Mouse (Mus musculus) midbrain, embryonic 15.5 days (tissue): ENCODE data around the gene Slc22a7. TPM values are rescaled to one million over a fixed set of nuclear protein-coding genes. Genes with fewer than 3 reads are reported as not detected.

Source experiments
- ATAC-seq: fragments of 200-750 bp; cut with Nextera tagmentation; replicated peaks from 2 replicates; pipeline ENCODE4 v1.8.0; 2017; ENCODE audit warnings: moderate TSS enrichment
- H3K27ac ChIP-seq: fragments of 300-500 bp; sonication (generic); 2 replicates; pipeline ENCODE4 v1.5.1; 2015; ENCODE audit warnings: mild to moderate bottlenecking, inconsistent platforms
- H3K27me3 ChIP-seq: fragments of 300-500 bp; sonication (generic); replicated peaks from 2 replicates; pipeline ENCODE4 v1.6.1; 2015; ENCODE audit warnings: inconsistent platforms
- H3K36me3 ChIP-seq: fragments of 300-500 bp; sonication (generic); replicated peaks from 2 replicates; pipeline ENCODE4 v1.6.1; 2015; ENCODE audit warnings: inconsistent platforms
- H3K4me1 ChIP-seq: fragments of 300-500 bp; sonication (generic); 2 replicates; pipeline ENCODE4 v1.6.1; 2015; ENCODE audit warnings: inconsistent platforms
- H3K4me2 ChIP-seq: fragments of 300-500 bp; sonication (generic); 2 replicates; pipeline ENCODE4 v1.6.1; 2015; ENCODE audit warnings: inconsistent platforms, mild to moderate bottlenecking, moderate library complexity
- H3K4me3 ChIP-seq: fragments of 300-500 bp; sonication (generic); 2 replicates; pipeline ENCODE4 v1.5.1; 2015; ENCODE audit warnings: mild to moderate bottlenecking, inconsistent platforms
- H3K9ac ChIP-seq: fragments of 300-500 bp; sonication (generic); 2 replicates; pipeline ENCODE4 v1.6.1; 2015; ENCODE audit warnings: mild to moderate bottlenecking, inconsistent platforms
- H3K9me3 ChIP-seq: fragments of 300-500 bp; sonication (generic); 2 replicates; pipeline ENCODE4 v1.6.1; 2016; ENCODE audit warnings: inconsistent platforms
- WGBS: fragments of 180-500 bp; shearing (Covaris S2); methylation state at CpG from one replicate; pipeline ENCODE4 v1.1.7; 2015; ENCODE audit warnings: mixed read lengths; 5-methylcytosine and 5-hydroxymethylcytosine counted together
- polyA plus RNA-seq: library from polyadenylated mRNA; unstranded; fragments of >200 nt; fragmentation: Nextera tagmentation; extraction: Ambion mirVana; gene quantifications from 2 replicates; pipeline ENCODE4 v1.2.1, GENCODE M21; 2015

Gene Slc22a7
- polyA plus RNA-seq, 1 experiment from 2014 or later, result not detected

- WGBS, result 11% methylated on average over 18 of the region's 18 CpGs
- Histone ChIP-seq H3K4me2 (peak within 1 kb of the TSS; percentile 32; the same call in 1 of the 2 replicates), H3K9me3 (no peaks in the 10 kb centered on the region), H3K9ac (no peak within 1 kb of the TSS), H3K27me3 (no peaks in the 10 kb centered on the region), H3K27ac (no peak within 1 kb of the TSS), H3K4me1 (0 out of 2 replicates have a peak, but pooled peaks cover 3% of the 10 kb centered on the region), H3K36me3 (0 out of 2 replicates have a peak, but pooled peaks cover 2% of the 10 kb centered on the region), H3K4me3 (no peak within 1 kb of the TSS)
- ATAC-seq, result no peak
Observed at GRCm38 (mm10) chr17:46428761-46429414, 9.4 kb downstream of the Slc22a7 start, which contains the start of gene Crip3. Gene Crip3 (plus strand): TSS chr17:46428926.

- Histone ChIP-seq H3K27ac (no peak overlapping the region), H3K9me3 (no peaks in the 10 kb centered on the region), H3K4me3 (no peak overlapping the region), H3K4me1 (no peaks in the 10 kb centered on the region), H3K9ac (no peak overlapping the region), H3K4me2 (no peak overlapping the region), H3K36me3 (0 out of 2 replicates have a peak, but pooled peaks cover 2% of the 10 kb centered on the region), H3K27me3 (no peaks in the 10 kb centered on the region)
- no peak for ATAC-seq
Observed at GRCm38 (mm10) chr17:46426496-46426895, 11.8 kb downstream of the Slc22a7 start.

DNA sequence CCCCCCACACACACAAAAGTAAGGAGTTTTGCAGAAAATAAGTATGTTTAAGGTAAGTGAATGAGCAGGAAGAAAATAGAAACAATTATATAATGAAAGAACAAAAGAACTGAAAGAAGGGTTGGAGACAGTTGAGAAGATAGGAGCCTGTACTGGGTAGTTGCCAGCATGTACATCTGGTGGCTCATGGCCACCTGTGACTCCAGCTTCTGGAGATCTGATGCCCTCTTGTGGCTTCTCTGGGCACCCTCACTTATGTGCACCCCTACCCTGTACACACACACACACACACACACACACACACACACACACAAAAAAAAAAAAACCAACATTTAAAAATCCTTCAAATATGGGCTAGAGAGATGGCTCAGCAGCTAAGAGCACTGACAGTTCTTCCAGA lies 18.5 kb downstream of the Slc22a7 start:
- Histone ChIP-seq H3K4me2 (no peak overlapping the region), H3K36me3 (peaks cover 4% of the 10 kb centered on the region; the same call in 1 of the 2 replicates), H3K4me3 (no peak overlapping the region), H3K27me3 (no peaks in the 10 kb centered on the region), H3K4me1 (no peaks in the 10 kb centered on the region), H3K9me3 (no peaks in the 10 kb centered on the region), H3K27ac (no peak overlapping the region), H3K9ac (no peak overlapping the region)
- no peak for ATAC-seq

DNA sequence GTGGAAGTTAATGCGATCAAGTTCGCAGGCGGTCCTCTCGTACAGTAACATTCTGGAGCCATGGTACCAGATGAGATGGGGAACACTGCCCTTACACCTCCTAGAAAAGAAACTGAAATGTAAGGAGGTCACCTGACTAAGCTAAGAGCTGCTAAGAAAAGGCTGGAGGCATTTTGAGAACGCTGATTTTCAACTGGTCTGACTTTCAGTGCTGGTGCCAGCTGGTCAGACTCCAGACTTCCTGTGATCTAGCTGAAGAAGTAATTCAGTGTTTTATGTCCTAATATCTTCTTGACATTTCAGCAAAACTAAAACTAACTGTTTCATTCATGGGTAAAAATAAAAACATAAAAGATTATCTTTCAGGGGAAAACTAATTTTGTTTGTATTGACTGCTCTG lies 19.6 kb downstream of the Slc22a7 start:
- WGBS, result 63% methylated on average over 5 of the region's 5 CpGs
- no peak overlapping the region for H3K27ac ChIP-seq
- H3K4me2 ChIP-seq, result no peak overlapping the region
- H3K9ac ChIP-seq, result no peak overlapping the region
- no peaks in the 10 kb centered on the region for H3K9me3 ChIP-seq
- H3K4me1 ChIP-seq, result no peaks in the 10 kb centered on the region
- H3K4me3 ChIP-seq, result no peak overlapping the region
- no peaks in the 10 kb centered on the region for H3K27me3 ChIP-seq
- H3K36me3 ChIP-seq, result peaks cover 8% of the 10 kb centered on the region; the same call in 1 of the 2 replicates
- ATAC-seq, result no peak

GRCm38 (mm10) chr17:46408478-46408877 lies 29.8 kb downstream of the Slc22a7 start:
- no peaks in the 10 kb centered on the region for H3K4me1 ChIP-seq
- ATAC-seq, result no peak
- no peak overlapping the region for H3K4me2 ChIP-seq
- H3K27ac ChIP-seq, result no peak overlapping the region
- H3K27me3 ChIP-seq, result no peaks in the 10 kb centered on the region
- no peaks in the 10 kb centered on the region for H3K9me3 ChIP-seq
- H3K4me3 ChIP-seq, result no peak overlapping the region
- WGBS, result 25% methylated on average over 3 of the region's 3 CpGs
- no peak overlapping the region for H3K9ac ChIP-seq
- peaks cover 56% of the 10 kb centered on the region for H3K36me3 ChIP-seq

DNA sequence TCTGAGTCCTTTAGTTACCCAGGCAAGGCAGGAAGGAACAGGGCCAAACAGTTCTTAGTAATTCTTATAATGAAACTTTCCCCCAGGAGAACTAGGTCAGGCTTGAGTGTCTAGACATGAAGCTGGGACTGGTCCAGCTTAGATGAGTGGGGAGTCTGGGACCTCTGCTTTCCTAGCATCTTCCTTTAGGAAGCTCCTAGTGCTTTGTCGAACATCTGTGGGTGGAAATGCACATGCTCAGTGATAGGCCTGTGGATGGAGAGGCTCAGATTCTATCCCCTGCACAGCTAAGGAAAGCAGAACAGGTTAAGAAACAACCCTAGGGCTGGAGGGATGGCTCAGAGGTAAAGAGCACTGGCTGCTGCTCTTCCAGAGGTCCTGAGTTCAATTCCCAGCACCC lies 43.6 kb downstream of the Slc22a7 start:
- H3K9me3 ChIP-seq, result no peaks in the 10 kb centered on the region
- H3K4me2 ChIP-seq, result no peak overlapping the region
- H3K4me1 ChIP-seq, result no peaks in the 10 kb centered on the region
- ATAC-seq, result no peak
- H3K36me3 ChIP-seq, result peaks cover 20% of the 10 kb centered on the region
- H3K4me3 ChIP-seq, result no peak overlapping the region
- WGBS, result 96% methylated on average over 1 of the region's 1 CpGs
- H3K9ac ChIP-seq, result no peak overlapping the region
- H3K27ac ChIP-seq, result no peak overlapping the region
- no peaks in the 10 kb centered on the region for H3K27me3 ChIP-seq

DNA sequence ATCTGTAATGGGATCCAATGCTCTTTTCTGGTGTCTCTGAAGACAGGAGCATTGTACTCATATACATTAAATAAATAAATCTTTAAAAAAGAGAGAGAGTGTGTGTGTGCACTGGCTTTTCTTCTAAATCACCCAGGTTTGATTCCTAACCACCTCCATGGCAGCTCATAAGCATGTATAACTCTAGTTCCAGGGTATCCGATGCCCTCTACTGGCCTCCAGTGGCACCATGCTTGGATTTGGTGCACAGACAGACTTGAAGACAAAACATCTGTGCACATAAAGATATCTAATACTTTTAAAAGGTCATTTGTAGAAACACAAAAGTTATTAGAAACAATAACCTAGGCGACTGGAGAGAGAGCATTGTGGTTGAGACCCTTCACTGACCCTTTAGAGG lies 45.2 kb downstream of the Slc22a7 start:
- Histone ChIP-seq H3K4me2 (no peak overlapping the region), H3K4me3 (no peak overlapping the region), H3K27ac (no peak overlapping the region), H3K9ac (no peak overlapping the region), H3K4me1 (no peaks in the 10 kb centered on the region), H3K9me3 (no peaks in the 10 kb centered on the region), H3K27me3 (no peaks in the 10 kb centered on the region), H3K36me3 (peaks cover 6% of the 10 kb centered on the region; the same call in 1 of the 2 replicates)
- 54% methylated on average over 2 of the region's 2 CpGs for WGBS
- ATAC-seq, result no peak

DNA sequence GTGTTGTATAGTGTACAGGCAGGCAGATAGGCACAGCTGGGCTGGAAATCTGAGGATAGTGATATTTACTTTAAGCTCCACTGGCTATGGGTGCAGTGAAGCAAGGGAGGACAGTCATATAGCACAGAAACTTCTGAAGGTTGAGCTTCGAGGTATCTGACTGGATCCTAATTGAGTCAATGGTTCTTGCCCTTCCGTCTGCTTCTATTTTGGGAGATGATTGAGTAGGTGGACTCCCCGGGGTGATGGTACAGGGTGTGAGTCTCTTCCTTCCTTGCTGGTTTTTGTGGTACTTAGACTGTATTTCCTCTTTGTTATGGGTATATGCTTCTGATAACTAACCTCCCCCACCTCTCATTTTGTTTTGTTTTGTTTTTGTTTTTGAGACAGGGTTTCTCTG lies 50.1 kb downstream of the Slc22a7 start:
- no peak for ATAC-seq
- Histone ChIP-seq H3K27me3 (no peaks in the 10 kb centered on the region), H3K4me3 (no peak overlapping the region), H3K36me3 (no peaks in the 10 kb centered on the region; the same call in 1 of the 2 replicates), H3K27ac (no peak overlapping the region), H3K9me3 (no peaks in the 10 kb centered on the region), H3K4me1 (peaks cover 19% of the 10 kb centered on the region), H3K9ac (no peak overlapping the region), H3K4me2 (no peak overlapping the region)
- 88% methylated on average over 3 of the region's 3 CpGs for WGBS

DNA sequence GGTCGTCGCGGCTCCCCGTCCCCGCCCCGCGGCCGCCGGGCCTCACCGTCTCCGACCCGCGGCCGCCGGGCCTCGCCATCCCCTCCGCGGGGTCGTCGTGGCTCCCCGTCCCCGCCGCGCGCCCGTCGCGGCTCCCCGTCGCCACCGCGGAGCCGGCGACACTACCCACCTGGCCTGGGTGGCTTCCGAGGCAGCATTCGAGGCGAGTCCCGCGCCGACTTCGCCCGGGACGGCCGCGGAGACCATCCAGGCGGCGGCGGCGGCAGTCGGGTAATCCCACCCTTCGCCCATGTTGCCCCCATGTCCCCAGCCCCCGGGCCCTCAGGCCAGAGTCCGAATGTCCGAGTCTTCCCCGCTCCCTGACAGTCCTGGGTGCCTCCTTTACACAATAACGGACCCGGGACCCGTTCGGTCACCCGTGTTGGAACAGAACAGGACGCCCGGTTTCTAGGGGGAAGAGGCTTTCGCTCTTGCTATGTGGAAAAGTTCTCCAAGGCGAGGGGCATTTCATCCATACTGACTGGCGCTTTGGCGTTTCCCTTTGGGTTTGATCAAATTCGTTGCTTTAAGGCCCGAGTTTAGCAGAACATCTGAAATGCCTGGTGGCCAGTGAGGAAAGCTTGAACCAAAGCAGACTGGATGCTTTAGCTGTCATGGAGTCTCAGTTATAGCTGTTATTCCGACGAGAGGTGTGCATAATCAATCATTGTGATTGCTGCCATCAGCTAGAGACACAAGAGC lies 54.0 kb downstream of the Slc22a7 start:
- under 1% methylated on average over 68 of the region's 70 CpGs for WGBS
- ATAC-seq, result peak; percentile 54; the same call in 1 of the 2 replicates
- peaks cover 19% of the 10 kb centered on the region for H3K4me1 ChIP-seq
- no peaks in the 10 kb centered on the region for H3K9me3 ChIP-seq
- H3K27me3 ChIP-seq, result no peaks in the 10 kb centered on the region
- no peaks in the 10 kb centered on the region; the same call in 1 of the 2 replicates for H3K36me3 ChIP-seq
- peak overlapping the region; percentile 68 for H3K4me2 ChIP-seq
- H3K4me3 ChIP-seq, result peak overlapping the region; percentile 79
- H3K27ac ChIP-seq, result peak overlapping the region; percentile 89
- H3K9ac ChIP-seq, result peak overlapping the region; percentile 83

DNA sequence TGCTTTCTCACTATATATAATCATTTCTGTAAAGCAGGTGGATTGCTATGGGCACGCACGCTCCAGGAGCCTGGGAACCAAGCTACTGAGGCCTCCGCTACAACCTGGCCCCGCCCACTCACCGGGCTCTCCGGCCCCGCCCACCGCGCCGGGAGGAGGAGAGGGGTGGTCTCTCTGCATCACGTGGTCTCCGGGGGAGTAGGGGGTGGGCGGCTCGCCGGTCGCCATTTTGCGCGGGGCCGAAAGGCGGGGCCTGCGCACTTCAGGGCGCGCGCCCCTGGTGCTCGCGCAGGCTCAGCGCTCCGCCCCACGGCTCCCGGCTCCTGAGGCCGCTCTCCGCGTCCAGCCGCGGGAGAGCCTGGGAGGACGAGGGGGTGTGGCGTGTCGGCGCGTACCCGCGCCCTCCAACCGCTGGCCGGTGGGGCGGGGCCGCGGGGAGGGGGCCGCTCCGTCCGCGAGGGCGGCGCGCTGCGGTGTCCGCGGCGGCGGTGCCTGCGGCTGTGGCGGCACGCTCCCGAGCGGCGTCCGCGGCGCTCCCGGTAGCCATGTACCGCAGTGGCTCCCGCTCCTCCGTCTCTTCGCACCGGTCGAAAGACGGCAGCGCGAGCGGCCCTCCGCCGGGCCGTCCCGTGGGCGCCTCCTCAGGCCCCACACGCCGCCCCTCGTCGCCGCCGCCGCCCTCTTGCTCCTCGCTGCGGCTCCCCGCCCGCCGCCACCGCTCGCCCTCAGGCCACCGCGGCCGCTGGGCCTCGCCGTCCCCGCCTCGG lies 54.8 kb downstream of the Slc22a7 start, which contains the start of gene Zfp318:
TSS of gene Zfp318 (plus strand) at position 438 of the 767 bp plus-strand sequence.
- WGBS, result under 1% methylated on average over 60 of the region's 105 CpGs
- H3K9ac ChIP-seq, result peak within 1 kb of the TSS; percentile 83

More for the DNA sequence above, 54.8 kb downstream of the Slc22a7 start, which contains the start of gene Zfp318:
- peak within 1 kb of the TSS; percentile 68 for H3K4me2 ChIP-seq
- no peaks in the 10 kb centered on the region; the same call in 1 of the 2 replicates for H3K36me3 ChIP-seq
- no peaks in the 10 kb centered on the region for H3K27me3 ChIP-seq
- peaks cover 19% of the 10 kb centered on the region for H3K4me1 ChIP-seq
- peak; percentile 98 for ATAC-seq
- peak within 1 kb of the TSS; percentile 79 for H3K4me3 ChIP-seq
- no peaks in the 10 kb centered on the region for H3K9me3 ChIP-seq
- H3K27ac ChIP-seq, result peak within 1 kb of the TSS; percentile 89
